Mouse (Mus musculus) intestine, postnatal 0 days (tissue): Measurements from ENCODE around the gene Mettl22. TPM values are rescaled to one million over a fixed set of nuclear protein-coding genes. Genes with fewer than 3 reads are reported as not detected.

Experiments used
- ATAC-seq: fragments of 200-750 bp; cut with Nextera tagmentation; 2 replicates; pipeline ENCODE4 v1.8.0; 2017; ENCODE audit warnings: mild to moderate bottlenecking, moderate TSS enrichment, moderate library complexity
- H3K27ac ChIP-seq: fragments of 300-500 bp; sonication (generic); 2 replicates; pipeline ENCODE4 v1.5.1; 2014; ENCODE audit warnings: mild to moderate bottlenecking, low read depth, low read length, moderate library complexity
- H3K27me3 ChIP-seq: fragments of 300-500 bp; sonication (generic); replicated peaks from 2 replicates; pipeline ENCODE4 v1.6.1; 2014; ENCODE audit warnings: low read length, mixed read lengths; ENCODE audit not compliant: control insufficient read depth, insufficient read depth
- H3K36me3 ChIP-seq: fragments of 300-500 bp; sonication (generic); 2 replicates; pipeline ENCODE4 v1.6.1; 2014; ENCODE audit warnings: mild to moderate bottlenecking, moderate library complexity; ENCODE audit not compliant: control insufficient read depth, insufficient read depth
- H3K4me1 ChIP-seq: fragments of 300-500 bp; sonication (generic); replicated peaks from 2 replicates; pipeline ENCODE4 v1.6.1; 2014; ENCODE audit warnings: antibody characterized with exemption, low read length, mixed read lengths; ENCODE audit not compliant: control insufficient read depth, insufficient read depth
- H3K4me2 ChIP-seq: fragments of 300-500 bp; sonication (generic); replicated peaks from 2 replicates; pipeline ENCODE4 v1.6.1; 2014; ENCODE audit warnings: low read depth, mild to moderate bottlenecking, moderate library complexity
- H3K4me3 ChIP-seq: fragments of 300-500 bp; sonication (generic); 2 replicates; pipeline ENCODE4 v1.5.1; 2014; ENCODE audit warnings: low read depth, low read length
- H3K9ac ChIP-seq: fragments of 300-500 bp; sonication (generic); 2 replicates; pipeline ENCODE4 v1.6.1; 2014; ENCODE audit warnings: mild to moderate bottlenecking, low read depth, low read length
- H3K9me3 ChIP-seq: fragments of 300-500 bp; sonication (generic); 2 replicates; pipeline ENCODE4 v1.6.1; 2016; ENCODE audit warnings: mixed run types; ENCODE audit not compliant: control insufficient read depth
- CTCF ChIP-seq: sonication (generic); IDR thresholded peaks from 2 replicates; pipeline ENCODE4 v1.5.1; 2016; ENCODE audit warnings: low read depth, mild to moderate bottlenecking, control low read depth, antibody characterized with exemption, moderate library complexity
- WGBS: fragments of 180-500 bp; shearing (Covaris S2); extraction: QIAGEN DNeasy Blood & Tissue Kit; methylation state at CpG from one replicate; pipeline ENCODE4 v1.1.7; 2014; 5-methylcytosine and 5-hydroxymethylcytosine counted together
- polyA plus RNA-seq: library from polyadenylated mRNA; unstranded; fragments of >200 nt; fragmentation: Nextera tagmentation; extraction: Ambion mirVana; gene quantifications from 2 replicates; pipeline ENCODE4 v1.2.1, GENCODE M21; 2015

The Mettl22 gene
- polyA plus RNA-seq, 1 experiment from 2014 or later: 14.8 TPM

DNA sequence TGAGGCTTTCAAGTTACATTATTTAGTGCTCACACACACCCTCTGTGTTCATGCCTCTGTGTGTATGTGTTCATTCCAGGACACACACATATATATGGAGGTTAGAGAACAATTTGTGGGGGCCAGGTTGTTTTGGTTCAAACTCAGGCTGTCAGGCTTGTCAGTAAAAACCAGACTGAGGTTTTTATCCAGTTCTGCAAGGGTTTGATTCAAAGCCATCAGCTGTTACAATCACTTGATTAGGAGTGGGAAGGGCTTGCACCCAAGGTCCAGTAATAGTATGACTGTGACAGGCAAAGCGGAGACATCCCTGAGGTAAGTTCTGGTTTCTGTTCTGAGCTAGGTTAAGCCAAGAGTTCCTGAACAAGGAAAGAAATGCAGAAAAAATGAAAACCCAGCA lies 58.8 kb downstream of the Mettl22 start:
- Histone ChIP-seq H3K9me3 (no peaks in the 10 kb centered on the region), H3K4me2 (no peak overlapping the region), H3K36me3 (peaks cover 4% of the 10 kb centered on the region; the same call in 1 of the 2 replicates), H3K9ac (no peak overlapping the region), H3K4me1 (0 out of 2 replicates have a peak, but pooled peaks cover 5% of the 10 kb centered on the region), H3K27me3 (no peaks in the 10 kb centered on the region), H3K27ac (no peak overlapping the region), H3K4me3 (no peak overlapping the region)
- TF ChIP-seq CTCF: no peak
- WGBS: 89% methylated on average over 1 of the region's 1 CpGs
- ATAC-seq: no peak

DNA sequence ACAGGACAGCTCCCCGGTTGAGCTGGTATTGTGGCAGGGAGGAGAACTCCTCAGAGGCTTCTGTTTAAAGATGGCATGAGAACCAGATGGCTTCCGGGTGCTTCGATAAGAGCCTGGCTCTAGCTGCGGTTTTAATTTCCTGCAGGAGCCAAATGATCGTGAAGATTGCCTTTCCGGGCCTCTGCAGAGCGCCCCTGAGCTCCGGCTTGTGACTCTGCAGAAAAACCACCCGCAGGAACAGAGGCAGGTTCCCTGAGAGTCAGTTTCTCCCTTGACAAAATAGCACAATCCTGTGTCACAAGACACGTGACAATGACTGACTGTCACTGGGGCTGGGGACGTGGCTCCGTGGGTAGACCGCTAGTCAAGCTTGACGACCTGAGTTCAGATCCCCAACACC lies 59.4 kb downstream of the Mettl22 start:
- H3K9ac ChIP-seq: no peak overlapping the region
- H3K4me1 ChIP-seq: 0 out of 2 replicates have a peak, but pooled peaks cover 5% of the 10 kb centered on the region
- 83% methylated on average over 14 of the region's 14 CpGs for WGBS
- H3K4me2 ChIP-seq: no peak overlapping the region
- peaks cover 4% of the 10 kb centered on the region; the same call in 1 of the 2 replicates for H3K36me3 ChIP-seq
- no peak overlapping the region for H3K4me3 ChIP-seq
- no peaks in the 10 kb centered on the region for H3K27me3 ChIP-seq
- no peaks in the 10 kb centered on the region for H3K9me3 ChIP-seq
- no peak for TF ChIP-seq CTCF
- ATAC-seq: no peak
- no peak overlapping the region for H3K27ac ChIP-seq

DNA sequence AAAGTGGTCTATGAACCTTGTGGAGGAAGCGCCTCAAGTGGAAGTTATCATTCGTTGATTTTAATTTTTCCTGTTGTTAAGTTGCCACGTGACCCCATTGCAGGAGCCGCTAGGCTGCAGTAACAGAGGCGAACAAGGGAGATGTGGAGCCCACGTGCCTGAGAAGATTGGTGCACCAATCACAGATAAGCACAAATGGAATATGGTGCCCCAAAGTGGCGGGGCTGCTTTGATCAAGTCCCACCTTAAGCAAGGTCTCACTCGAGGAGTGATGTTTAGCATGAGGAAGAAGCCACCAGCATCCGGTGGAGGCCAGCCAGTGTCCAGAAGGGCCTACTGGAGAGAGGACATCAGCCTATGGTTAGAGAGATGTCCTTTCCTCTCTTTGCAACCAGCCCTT lies 61.9 kb downstream of the Mettl22 start:
- Histone ChIP-seq H3K9me3 (no peaks in the 10 kb centered on the region), H3K36me3 (peaks cover 4% of the 10 kb centered on the region; the same call in 1 of the 2 replicates), H3K4me2 (no peak overlapping the region), H3K4me3 (no peak overlapping the region), H3K27me3 (no peaks in the 10 kb centered on the region), H3K4me1 (0 out of 2 replicates have a peak, but pooled peaks cover 3% of the 10 kb centered on the region), H3K27ac (no peak overlapping the region), H3K9ac (no peak overlapping the region)
- WGBS: 88% methylated on average over 9 of the region's 9 CpGs
- no peak for TF ChIP-seq CTCF
- ATAC-seq: no peak

DNA sequence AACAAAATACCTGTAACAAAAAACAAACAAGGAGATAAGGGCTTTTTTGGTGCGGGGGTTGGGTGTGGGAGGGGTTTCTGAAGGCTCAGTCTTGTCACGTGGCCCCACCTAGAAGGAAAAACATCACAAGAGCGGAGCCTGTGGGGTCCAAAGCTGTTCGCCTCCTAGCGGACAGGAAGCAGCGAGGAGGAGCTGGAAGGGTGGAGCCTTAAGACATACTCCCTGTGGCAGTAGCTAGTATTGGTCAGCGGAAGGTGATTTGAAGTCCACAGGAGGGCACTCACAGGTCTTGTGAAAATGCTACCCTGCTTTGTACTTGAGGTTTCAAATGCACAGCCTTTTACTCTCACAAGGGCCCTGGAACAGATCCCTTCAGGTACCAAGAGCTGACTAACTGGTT lies 62.3 kb downstream of the Mettl22 start:
- 76% methylated on average over 7 of the region's 7 CpGs for WGBS

DNA sequence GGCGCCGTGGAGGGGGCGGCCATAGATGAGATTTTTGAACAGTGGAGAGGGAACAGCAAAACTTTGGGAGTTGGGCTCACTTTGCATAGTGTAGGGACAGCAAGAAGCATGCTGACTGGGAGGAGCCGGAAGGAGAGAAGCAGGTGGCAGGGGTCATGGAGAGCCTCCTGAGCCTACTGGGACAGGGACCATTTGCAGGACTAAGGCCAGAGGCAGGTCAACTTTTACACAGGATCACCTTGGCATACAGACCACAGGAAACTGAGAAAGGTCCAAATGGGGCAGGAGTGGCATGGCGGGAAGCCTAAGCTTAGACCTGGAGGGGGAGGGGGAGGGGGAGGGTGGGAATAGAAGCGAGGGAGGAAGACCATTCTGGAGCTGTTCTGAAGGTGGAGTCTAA lies 62.9 kb downstream of the Mettl22 start:
- Histone ChIP-seq H3K4me3 (no peak overlapping the region), H3K9me3 (no peaks in the 10 kb centered on the region), H3K27ac (no peak overlapping the region), H3K27me3 (no peaks in the 10 kb centered on the region), H3K36me3 (peaks cover 4% of the 10 kb centered on the region; the same call in 1 of the 2 replicates), H3K4me1 (0 out of 2 replicates have a peak, but pooled peaks cover 3% of the 10 kb centered on the region), H3K4me2 (no peak overlapping the region), H3K9ac (no peak overlapping the region)
- no peak for TF ChIP-seq CTCF
- 89% methylated on average over 6 of the region's 6 CpGs for WGBS
- ATAC-seq: no peak

More for the DNA sequence above, 62.3 kb downstream of the Mettl22 start:
- Histone ChIP-seq H3K4me2 (no peak overlapping the region), H3K4me3 (no peak overlapping the region), H3K9ac (no peak overlapping the region), H3K36me3 (peaks cover 4% of the 10 kb centered on the region; the same call in 1 of the 2 replicates), H3K4me1 (0 out of 2 replicates have a peak, but pooled peaks cover 3% of the 10 kb centered on the region), H3K27me3 (no peaks in the 10 kb centered on the region), H3K27ac (no peak overlapping the region), H3K9me3 (no peaks in the 10 kb centered on the region)
- no peak for ATAC-seq
- TF ChIP-seq CTCF: peak; percentile 18; the same call in 1 of the 2 replicates

DNA sequence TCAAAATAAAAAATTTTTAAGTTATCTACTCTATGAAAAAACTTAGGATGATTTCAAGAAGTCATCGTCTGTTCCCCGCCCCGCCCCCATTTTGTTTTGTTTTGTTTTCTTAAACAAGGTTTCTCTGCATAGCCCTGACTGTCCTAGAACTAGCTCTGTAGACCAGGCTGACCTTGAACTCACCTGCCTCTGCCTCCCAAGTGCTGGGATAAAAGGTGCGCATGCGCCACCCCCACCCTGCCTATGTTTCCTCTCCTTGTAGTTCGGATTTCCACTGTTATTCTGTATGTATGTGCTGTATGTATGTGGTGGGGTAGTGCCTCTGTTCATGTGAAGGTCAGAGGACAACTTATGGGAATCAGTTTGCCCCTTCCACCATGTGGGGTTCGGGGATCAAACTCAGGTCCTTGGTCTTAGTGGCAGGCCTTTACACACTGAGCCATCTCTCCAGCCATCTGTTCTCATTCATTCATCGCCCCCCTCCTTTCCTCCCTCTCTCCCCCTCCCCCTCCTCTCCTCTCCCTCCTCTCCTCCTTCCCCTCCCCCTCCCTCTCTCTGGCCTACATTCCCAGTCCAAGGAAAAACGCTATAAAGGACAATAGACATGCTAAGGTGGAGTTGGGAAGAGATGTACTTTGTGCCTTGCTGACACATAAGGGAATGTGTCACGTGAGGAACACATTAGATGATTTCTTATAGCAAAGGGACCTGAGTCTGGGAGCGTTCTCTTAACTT lies 64.0 kb downstream of the Mettl22 start:
- ATAC-seq: peak; percentile 25
- Histone ChIP-seq H3K9ac (no peak overlapping the region), H3K36me3 (peaks cover 4% of the 10 kb centered on the region; the same call in 1 of the 2 replicates), H3K27ac (peak overlapping the region; percentile 3; the same call in 1 of the 2 replicates), H3K4me1 (0 out of 2 replicates have a peak, but pooled peaks cover 1% of the 10 kb centered on the region), H3K9me3 (no peaks in the 10 kb centered on the region), H3K4me2 (no peak overlapping the region), H3K4me3 (no peak overlapping the region), H3K27me3 (no peaks in the 10 kb centered on the region)
- WGBS: 80% methylated on average over 11 of the region's 11 CpGs
- no peak for TF ChIP-seq CTCF
